Mouse (Mus musculus): ENCODE results near the gene Sema4f.

Gene Sema4f

GRCm38 (mm10) chr6:82915889-82916288, 23.7 kb downstream of the Sema4f start:
- peak; percentile 65 to 88 for DNase-seq (ENCODE audit: low spot score in 2 of 2)

- DNase-seq (ENCODE audit: low spot score in 2 of 2) = peak in 1 of 2 experiments; percentile 24
Measured at GRCm38 (mm10) chr6:82913336-82914247, 26.0 kb downstream of the Sema4f start.

GRCm38 (mm10) chr6:82911303-82911702, 28.3 kb downstream of the Sema4f start:
- no peak for DNase-seq (ENCODE audit: low spot score in 2 of 2)

- DNase-seq (ENCODE audit: low spot score in 2 of 2) = no peak
Measured at GRCm38 (mm10) chr6:82909136-82909855, 30.3 kb downstream of the Sema4f start.

- no peak for DNase-seq (ENCODE audit: low spot score in 2 of 2)
Measured at GRCm38 (mm10) chr6:82908034-82908433, 31.5 kb downstream of the Sema4f start.

- DNase-seq (ENCODE audit: low spot score in 2 of 2) = no peak
Measured at GRCm38 (mm10) chr6:82906985-82907384, 32.6 kb downstream of the Sema4f start.

- DNase-seq (ENCODE audit: low spot score in 2 of 2) = no peak
Measured at GRCm38 (mm10) chr6:82902559-82902958, 37.0 kb downstream of the Sema4f start.

GRCm38 (mm10) chr6:82898745-82899144, 40.8 kb downstream of the Sema4f start:
- DNase-seq (ENCODE audit: low spot score in 2 of 2) = no peak

- no peak for DNase-seq (ENCODE audit: low spot score in 2 of 2)
Measured at GRCm38 (mm10) chr6:82898227-82898626, 41.3 kb downstream of the Sema4f start.

- DNase-seq (ENCODE audit: low spot score in 2 of 2) = no peak
Measured at GRCm38 (mm10) chr6:82897311-82897710, 42.3 kb downstream of the Sema4f start.

GRCm38 (mm10) chr6:82893415-82893814, 46.2 kb downstream of the Sema4f start:
- no peak for DNase-seq (ENCODE audit: low spot score in 2 of 2)

GRCm38 (mm10) chr6:82892540-82892939, 47.0 kb downstream of the Sema4f start:
- no peak for DNase-seq (ENCODE audit: low spot score in 2 of 2)

GRCm38 (mm10) chr6:82891488-82891887, 48.1 kb downstream of the Sema4f start:
- DNase-seq (ENCODE audit: low spot score in 2 of 2) = no peak

GRCm38 (mm10) chr6:82886330-82886729, 53.2 kb downstream of the Sema4f start:
- DNase-seq (ENCODE audit: low spot score in 2 of 2) = no peak

- no peak for DNase-seq (ENCODE audit: low spot score in 2 of 2)
Measured at GRCm38 (mm10) chr6:82885909-82886308, 53.7 kb downstream of the Sema4f start.

- DNase-seq (ENCODE audit: low spot score in 2 of 2) = no peak
Measured at GRCm38 (mm10) chr6:82885441-82885840, 54.1 kb downstream of the Sema4f start.

GRCm38 (mm10) chr6:82884570-82884969, 55.0 kb downstream of the Sema4f start:
- no peak for DNase-seq (ENCODE audit: low spot score in 2 of 2)

- peak; percentile 20 to 72 for DNase-seq (ENCODE audit: low spot score in 2 of 2)
Measured at GRCm38 (mm10) chr6:82881485-82882096, 58.0 kb downstream of the Sema4f start.

- DNase-seq (ENCODE audit: low spot score in 2 of 2) = no peak
Measured at GRCm38 (mm10) chr6:82880807-82881206, 58.8 kb downstream of the Sema4f start.

- DNase-seq (ENCODE audit: low spot score in 2 of 2) = no peak
Measured at GRCm38 (mm10) chr6:82879463-82880089, 60.0 kb downstream of the Sema4f start.

- DNase-seq (ENCODE audit: low spot score in 2 of 2) = no peak
Measured at GRCm38 (mm10) chr6:82875509-82875935, 64.0 kb downstream of the Sema4f start.

GRCm38 (mm10) chr6:82872332-82872707, 67.2 kb downstream of the Sema4f start:
- no peak for DNase-seq (ENCODE audit: low spot score in 2 of 2)
